Comparison of ENCODE assay signal across 21 mouse cellular contexts in the genomic region with DNA sequence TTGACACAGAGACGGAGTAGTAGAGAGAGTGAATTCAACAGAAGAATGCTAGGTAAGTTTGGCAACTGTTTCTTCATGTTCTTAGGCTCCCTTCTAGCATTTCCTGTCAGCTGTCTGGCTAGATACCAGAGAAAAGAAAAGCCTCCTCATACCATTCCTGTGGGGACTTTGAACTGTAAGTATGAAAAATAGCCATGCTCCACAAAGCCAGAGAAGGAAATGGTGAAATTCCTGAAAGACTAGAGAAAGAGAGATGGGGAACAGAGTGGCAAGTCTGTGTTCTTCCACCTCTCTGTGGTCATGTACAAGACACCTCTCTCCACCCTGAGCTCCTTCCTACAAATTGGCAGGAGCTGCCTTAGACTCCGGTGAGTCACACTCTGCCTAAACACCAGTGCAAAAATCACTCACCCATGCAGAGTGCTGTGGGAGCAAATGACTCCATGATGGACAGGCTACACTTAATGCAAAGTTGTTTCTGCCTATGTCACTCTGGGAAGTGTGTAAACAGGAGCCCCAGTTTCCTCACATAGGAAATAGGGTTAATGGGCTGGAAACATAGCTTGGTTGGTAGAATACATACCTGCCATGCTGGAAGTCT.
DNase-seq lines count a peak whose midpoint lies in the region; ATAC-seq and TF ChIP-seq lines count a peak whose summit lies in the region.
"Had no signal": no experiment of that assay in that cellular context is flagged by ENCODE, and none has a peak within 500 bp of the region (broad histone marks: within the 10 kb centered on the region; RNA-seq: fewer than 3 reads in every experiment).

No protein-coding gene starts in this region.

- no peaks in the 10 kb centered on the region for H3K79me2 ChIP-seq in myocyte (ENCODE audit: control insufficient read depth, insufficient read depth)

- no peak overlapping the region for H3K4me3 ChIP-seq in kidney, adult 2 months (ENCODE audit: insufficient read depth, low read depth, low read length)
- H3K4me3 ChIP-seq in lung, embryonic 15.5 days: no peak overlapping the region
- H3K4me3 ChIP-seq in myocyte: no peak overlapping the region
- no peak overlapping the region for H3K4me3 ChIP-seq in heart, embryonic 12.5 days
- H3K4me3 ChIP-seq: forebrain, embryonic 13.5 days; heart, adult 2 months; heart, embryonic 15.5 days; liver, embryonic 15.5 days had no signal

- H3ac ChIP-seq in myocyte (ENCODE audit: control insufficient read depth, insufficient read length): no peak overlapping the region

- WGBS in kidney, adult 2 months: 30% methylated on average over 2 of the region's 2 CpGs
- 36% methylated on average over 2 of the region's 2 CpGs for WGBS in lung, embryonic 15.5 days
- WGBS in heart, embryonic 12.5 days: 71% methylated on average over 2 of the region's 2 CpGs

- no peaks in the 10 kb centered on the region for H3K27me3 ChIP-seq in kidney, adult 2 months (replicated peaks; ENCODE audit: control insufficient read depth, insufficient read depth, low read length)
- no peaks in the 10 kb centered on the region for H3K27me3 ChIP-seq in lung, embryonic 15.5 days
- H3K27me3 ChIP-seq in myocyte (ENCODE audit: control insufficient read depth, insufficient read depth, insufficient read length): no peaks in the 10 kb centered on the region
- no peaks in the 10 kb centered on the region for H3K27me3 ChIP-seq in heart, embryonic 12.5 days (replicated peaks)
- H3K27me3 ChIP-seq: forebrain, embryonic 13.5 days; heart, embryonic 15.5 days; liver, embryonic 15.5 days had no signal

- no peaks in the 10 kb centered on the region for H3K4me1 ChIP-seq in kidney, adult 2 months (ENCODE audit: control insufficient read depth, insufficient read depth, low read length)
- H3K4me1 ChIP-seq in lung, embryonic 15.5 days: 0 out of 2 replicates have a peak, but pooled peaks cover 4% of the 10 kb centered on the region
- no peaks in the 10 kb centered on the region for H3K4me1 ChIP-seq in heart, embryonic 12.5 days (replicated peaks)
- H3K4me1 ChIP-seq: forebrain, embryonic 13.5 days; liver, embryonic 15.5 days had no signal

- peak; percentile 29 for DNase-seq in kidney, adult 2 months
- DNase-seq in kidney, postnatal 36 days: no peak
- no peak for DNase-seq in lung, postnatal 25 days (ENCODE audit: low spot score)
- peak; percentile 26 for DNase-seq in brain, adult 2 months (ENCODE audit: low read depth, low spot score)
- DNase-seq: adrenal gland, postnatal 10 days; B cell, adult 2 months; cerebellum, adult 11 months; cerebellum, postnatal 14 days; embryo, embryonic 11 days; gastrocnemius, postnatal 14 days; heart, adult 2 months; retina, postnatal 1 day; thymus, adult 2 months had no signal

- peak; percentile 27; the same call in 1 of the 2 replicates for ATAC-seq in lung, embryonic 15.5 days (ENCODE audit: borderline replicate concordance, extremely low read depth, low FRiP score, low TSS enrichment)
- ATAC-seq in heart, embryonic 12.5 days (ENCODE audit: insufficient number of reproducible peaks, low FRiP score): no peak
- ATAC-seq: forebrain, embryonic 13.5 days; hindbrain, postnatal 0 days had no signal

- H3K9me3 ChIP-seq in lung, embryonic 15.5 days: no peaks in the 10 kb centered on the region
- H3K9me3 ChIP-seq in heart, embryonic 12.5 days (replicated peaks): no peaks in the 10 kb centered on the region
- H3K9me3 ChIP-seq: forebrain, embryonic 13.5 days; heart, embryonic 15.5 days; liver, embryonic 15.5 days had no signal

- H3K9ac ChIP-seq in lung, embryonic 15.5 days: no peak overlapping the region
- no peak overlapping the region for H3K9ac ChIP-seq in heart, embryonic 12.5 days
- H3K9ac ChIP-seq: forebrain, embryonic 13.5 days; heart, embryonic 15.5 days; liver, embryonic 15.5 days had no signal

- no peak overlapping the region for H3K4me2 ChIP-seq in lung, embryonic 15.5 days
- peak overlapping the region; percentile 32 for H3K4me2 ChIP-seq in myocyte (ENCODE audit: low read depth)
- no peak overlapping the region for H3K4me2 ChIP-seq in heart, embryonic 12.5 days
- H3K4me2 ChIP-seq: forebrain, embryonic 13.5 days; heart, embryonic 15.5 days; liver, embryonic 15.5 days; midbrain, embryonic 11.5 days had no signal

- no peak for TF ChIP-seq POLR2A in kidney, adult 2 months (IDR thresholded peaks at IDR 0.05; ENCODE audit: low read depth, low read length)
- no peak for TF ChIP-seq POLR2A in myocyte (IDR thresholded peaks at IDR 0.05; ENCODE audit: insufficient read length, low read depth)

- no peak for TF ChIP-seq CTCF in kidney, adult 2 months (conservative IDR thresholded peaks at IDR 0.05; ENCODE audit: insufficient read depth, insufficient read length, low read depth, low read length)

- no peak overlapping the region for H3K27ac ChIP-seq in kidney, adult 2 months (ENCODE audit: insufficient read depth, low read depth, low read length)
- H3K27ac ChIP-seq in lung, embryonic 15.5 days: no peak overlapping the region
- no peak overlapping the region for H3K27ac ChIP-seq in heart, embryonic 12.5 days (ENCODE audit: poor library complexity, severe bottlenecking)
- H3K27ac ChIP-seq: forebrain, embryonic 13.5 days; heart, adult 2 months; heart, embryonic 15.5 days; hindbrain, postnatal 0 days; liver, embryonic 15.5 days had no signal

- no peaks in the 10 kb centered on the region for H3K36me3 ChIP-seq in kidney, adult 2 months (ENCODE audit: control insufficient read depth, insufficient read depth, low read length)
- H3K36me3 ChIP-seq in lung, embryonic 15.5 days: no peaks in the 10 kb centered on the region
- no peaks in the 10 kb centered on the region for H3K36me3 ChIP-seq in myocyte (ENCODE audit: control insufficient read depth, insufficient read depth)
- H3K36me3 ChIP-seq in heart, embryonic 12.5 days: no peaks in the 10 kb centered on the region
- H3K36me3 ChIP-seq: heart, embryonic 15.5 days; liver, embryonic 15.5 days had no signal

TF ChIP-seq in myocyte, 11 proteins besides CTCF, POLR2A, EP300 and RAD21:
- no peak for TF ChIP-seq TCF3 (IDR thresholded peaks at IDR 0.05; ENCODE audit: insufficient read length, low read depth)
- no peak for TF ChIP-seq CEBPB (IDR thresholded peaks at IDR 0.05; ENCODE audit: insufficient read depth, poor library complexity, severe bottlenecking)
- no peak for TF ChIP-seq SRF (IDR thresholded peaks at IDR 0.05; ENCODE audit: control insufficient read depth, insufficient read length, low read depth)
- no peak for TF ChIP-seq TCF12 (IDR thresholded peaks at IDR 0.05; ENCODE audit: insufficient read depth, poor library complexity, severe bottlenecking)
- TF ChIP-seq POLR2AphosphoS2 (IDR thresholded peaks at IDR 0.05; ENCODE audit: insufficient read length, low read depth): no peak
- no peak for TF ChIP-seq REST (IDR thresholded peaks at IDR 0.05; ENCODE audit: insufficient read depth, insufficient read length)
- no peak for TF ChIP-seq E2F4 (IDR thresholded peaks at IDR 0.05; ENCODE audit: insufficient read depth)
- TF ChIP-seq MYOD1 (IDR thresholded peaks at IDR 0.05; ENCODE audit: control insufficient read depth in 1 of 3, insufficient read length in 2 of 3, low read depth in 2 of 3): no peak
- TF ChIP-seq MYOG (IDR thresholded peaks at IDR 0.05; ENCODE audit: control insufficient read depth in 1 of 3, insufficient read depth in 1 of 3, insufficient read length in 2 of 3, low read depth in 2 of 3): no peak

Comparison
In these comparisons a context has a peak if more than half of its experiments do, and no peak if none do; other contexts are left out.
1. DNase-seq: peak in kidney, adult 2 months (single experiment) and brain, adult 2 months (single experiment); none in kidney, postnatal 36 days (0 of 2) and lung, postnatal 25 days (single experiment).